Mouse (Mus musculus) heart, embryonic 16.5 days (tissue): ENCODE measurements around the gene Znrf2. TPM values are rescaled to one million over a fixed set of nuclear protein-coding genes. Genes with fewer than 3 reads are reported as not detected.

ENCODE experiments used
- ATAC-seq: fragments of 200-750 bp; cut with Nextera tagmentation; replicated peaks from 2 replicates; pipeline ENCODE4 v1.8.0; 2017; ENCODE audit warnings: moderate number of reproducible peaks; ENCODE audit not compliant: insufficient read depth, low FRiP score; ENCODE audit errors: extremely low read depth
- H3K27ac ChIP-seq: fragments of 300-500 bp; sonication (generic); 2 replicates; pipeline ENCODE4 v1.5.1; 2014; ENCODE audit warnings: mild to moderate bottlenecking, low read length, control low read depth, moderate library complexity
- H3K27me3 ChIP-seq: fragments of 300-500 bp; sonication (generic); 2 replicates; pipeline ENCODE4 v1.6.1; 2014; ENCODE audit warnings: low read length, mixed read lengths; ENCODE audit not compliant: control insufficient read depth, insufficient read depth
- H3K36me3 ChIP-seq: fragments of 300-500 bp; sonication (generic); 2 replicates; pipeline ENCODE4 v1.6.1; 2014; ENCODE audit not compliant: control insufficient read depth, insufficient read depth
- H3K4me1 ChIP-seq: fragments of 300-500 bp; sonication (generic); 2 replicates; pipeline ENCODE4 v1.6.1; 2014; ENCODE audit warnings: low read length, mixed read lengths; ENCODE audit not compliant: control insufficient read depth, insufficient read depth
- H3K4me2 ChIP-seq: fragments of 300-500 bp; sonication (generic); 2 replicates; pipeline ENCODE4 v1.6.1; 2014; ENCODE audit warnings: low read depth, mild to moderate bottlenecking, control low read depth, low read length
- H3K4me3 ChIP-seq: fragments of 300-500 bp; sonication (generic); 2 replicates; pipeline ENCODE4 v1.5.1; 2014; ENCODE audit warnings: mild to moderate bottlenecking, control low read depth, low read length
- H3K9ac ChIP-seq: fragments of 300-500 bp; sonication (generic); 2 replicates; pipeline ENCODE4 v1.6.1; 2014; ENCODE audit warnings: low read length, control low read depth
- H3K9me3 ChIP-seq: fragments of 300-500 bp; sonication (generic); replicated peaks from 2 replicates; pipeline ENCODE4 v1.6.1; 2016; ENCODE audit warnings: low read length; ENCODE audit not compliant: control insufficient read depth
- WGBS: fragments of 180-500 bp; shearing (Covaris S2); extraction: QIAGEN DNeasy Blood & Tissue Kit; methylation state at CpG from one replicate; pipeline ENCODE4 v1.1.7; 2014; 5-methylcytosine and 5-hydroxymethylcytosine counted together
- polyA plus RNA-seq: library from polyadenylated mRNA; unstranded; fragments of >200 nt; fragmentation: Nextera tagmentation; extraction: Ambion mirVana; gene quantifications from 2 replicates; pipeline ENCODE4 v1.2.1, GENCODE M21; 2015

Gene Znrf2
- polyA plus RNA-seq, 1 experiment from 2014 or later, result 3.3 TPM

GRCm38 (mm10) chr6:54795971-54796370, 20.7 kb upstream of the Znrf2 start:
- Histone ChIP-seq H3K27me3 (no peaks in the 10 kb centered on the region), H3K4me3 (no peak overlapping the region), H3K4me2 (no peak overlapping the region), H3K9ac (no peak overlapping the region), H3K36me3 (no peaks in the 10 kb centered on the region), H3K4me1 (no peaks in the 10 kb centered on the region), H3K9me3 (0 out of 2 replicates have a peak, but pooled peaks cover 2% of the 10 kb centered on the region), H3K27ac (no peak overlapping the region)
- 76% methylated on average over 5 of the region's 5 CpGs for WGBS
- ATAC-seq, result no peak

GRCm38 (mm10) chr6:54802348-54802747, 14.4 kb upstream of the Znrf2 start:
- H3K4me2 ChIP-seq, result no peak overlapping the region
- no peaks in the 10 kb centered on the region for H3K27me3 ChIP-seq
- 61% methylated on average over 8 of the region's 8 CpGs for WGBS
- no peaks in the 10 kb centered on the region for H3K36me3 ChIP-seq
- H3K4me3 ChIP-seq, result no peak overlapping the region
- no peaks in the 10 kb centered on the region for H3K4me1 ChIP-seq
- H3K27ac ChIP-seq, result no peak overlapping the region
- ATAC-seq, result no peak
- H3K9me3 ChIP-seq, result 0 out of 2 replicates have a peak, but pooled peaks cover 2% of the 10 kb centered on the region
- no peak overlapping the region for H3K9ac ChIP-seq

GRCm38 (mm10) chr6:54804066-54804864, 12.5 kb upstream of the Znrf2 start:
- H3K36me3 ChIP-seq, result no peaks in the 10 kb centered on the region
- no peak overlapping the region for H3K9ac ChIP-seq
- H3K4me1 ChIP-seq, result no peaks in the 10 kb centered on the region
- H3K9me3 ChIP-seq, result no peaks in the 10 kb centered on the region
- WGBS, result 57% methylated on average over 18 of the region's 18 CpGs
- no peaks in the 10 kb centered on the region for H3K27me3 ChIP-seq
- H3K4me2 ChIP-seq, result no peak overlapping the region
- H3K4me3 ChIP-seq, result no peak overlapping the region
- H3K27ac ChIP-seq, result no peak overlapping the region
- peak; percentile 58 for ATAC-seq

GRCm38 (mm10) chr6:54805779-54806178, 10.9 kb upstream of the Znrf2 start:
- H3K27me3 ChIP-seq, result no peaks in the 10 kb centered on the region
- no peaks in the 10 kb centered on the region for H3K9me3 ChIP-seq
- WGBS, result 85% methylated on average over 5 of the region's 5 CpGs
- H3K4me3 ChIP-seq, result no peak overlapping the region
- H3K4me1 ChIP-seq, result no peaks in the 10 kb centered on the region
- no peak overlapping the region for H3K9ac ChIP-seq
- no peak overlapping the region for H3K27ac ChIP-seq
- H3K4me2 ChIP-seq, result no peak overlapping the region
- no peaks in the 10 kb centered on the region for H3K36me3 ChIP-seq
- no peak for ATAC-seq

DNA sequence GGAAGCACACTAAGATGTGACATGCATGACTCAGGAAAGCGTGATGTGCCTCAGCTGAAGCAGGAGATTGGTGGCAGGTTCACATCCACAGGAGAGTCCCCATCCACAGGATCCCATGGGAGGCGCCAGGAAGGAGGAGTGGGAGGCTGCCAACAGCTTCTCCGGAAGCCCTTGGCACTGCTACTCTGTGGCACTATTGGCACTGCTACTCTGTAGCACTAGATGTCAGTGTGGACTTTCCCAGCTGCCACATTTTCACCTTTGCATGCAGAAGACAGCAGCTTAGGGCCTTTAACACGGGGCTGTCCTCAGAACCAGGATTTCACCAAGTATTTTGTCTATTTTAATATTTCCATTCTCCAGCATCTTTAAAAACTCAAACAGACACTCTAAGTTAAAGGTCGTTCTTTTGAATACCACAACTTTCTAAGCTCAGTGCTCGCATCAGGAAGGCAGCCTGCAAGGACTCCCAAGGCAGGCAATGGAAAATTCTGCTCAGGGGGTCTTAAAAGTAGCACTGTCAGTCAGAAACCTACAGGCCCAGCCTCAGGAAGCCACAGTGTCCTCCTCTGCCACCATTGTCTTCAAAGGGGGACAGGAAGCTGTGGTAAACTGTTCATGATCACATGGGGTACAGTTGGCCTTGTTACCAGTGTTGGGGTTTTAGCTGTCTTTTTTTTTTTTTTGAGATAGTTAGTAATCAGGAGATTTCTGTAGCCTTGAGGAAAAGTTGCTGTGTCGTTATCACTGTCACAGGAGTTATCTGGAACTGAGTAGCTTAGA, 7.0 kb upstream of the Znrf2 start:
- ATAC-seq, result peak; percentile 38; the same call in 1 of the 2 replicates
- H3K27me3 ChIP-seq, result no peaks in the 10 kb centered on the region
- no peaks in the 10 kb centered on the region for H3K9me3 ChIP-seq
- H3K4me2 ChIP-seq, result no peak overlapping the region
- no peaks in the 10 kb centered on the region for H3K36me3 ChIP-seq
- WGBS, result 46% methylated on average over 7 of the region's 7 CpGs
- H3K27ac ChIP-seq, result peak overlapping the region; percentile 2; the same call in 1 of the 2 replicates
- peaks cover 16% of the 10 kb centered on the region for H3K4me1 ChIP-seq
- H3K9ac ChIP-seq, result no peak overlapping the region
- H3K4me3 ChIP-seq, result no peak overlapping the region

- WGBS, result 64% methylated on average over 1 of the region's 1 CpGs
- H3K4me1 ChIP-seq, result peaks cover 16% of the 10 kb centered on the region
- H3K27ac ChIP-seq, result 0 out of 2 replicates have a peak overlapping the region, but pooled peaks have one; percentile 2
- H3K9ac ChIP-seq, result no peak overlapping the region
- ATAC-seq, result no peak
- H3K4me3 ChIP-seq, result no peak overlapping the region
- no peaks in the 10 kb centered on the region for H3K27me3 ChIP-seq
- no peaks in the 10 kb centered on the region for H3K36me3 ChIP-seq
- H3K9me3 ChIP-seq, result no peaks in the 10 kb centered on the region
- H3K4me2 ChIP-seq, result no peak overlapping the region
Observed at GRCm38 (mm10) chr6:54810314-54810646, 6.4 kb upstream of the Znrf2 start.

GRCm38 (mm10) chr6:54811546-54812250, 5.0 kb upstream of the Znrf2 start:
- Histone ChIP-seq H3K4me2 (peak overlapping the region; percentile 23; the same call in 1 of the 2 replicates), H3K27ac (0 out of 2 replicates have a peak overlapping the region, but pooled peaks have one; percentile 48)

GRCm38 (mm10) chr6:54812276-54812675, 4.4 kb upstream of the Znrf2 start:
- Histone ChIP-seq H3K4me3 (no peak overlapping the region), H3K27me3 (no peaks in the 10 kb centered on the region), H3K9ac (no peak overlapping the region), H3K4me2 (no peak overlapping the region), H3K4me1 (peaks cover 20% of the 10 kb centered on the region), H3K27ac (no peak overlapping the region), H3K9me3 (no peaks in the 10 kb centered on the region), H3K36me3 (no peaks in the 10 kb centered on the region)
- no peak for ATAC-seq
- WGBS, result 58% methylated on average over 6 of the region's 6 CpGs

More at GRCm38 (mm10) chr6:54811546-54812250, 5.0 kb upstream of the Znrf2 start:
- Histone ChIP-seq H3K27me3 (no peaks in the 10 kb centered on the region), H3K9ac (no peak overlapping the region), H3K9me3 (no peaks in the 10 kb centered on the region), H3K4me3 (no peak overlapping the region), H3K36me3 (no peaks in the 10 kb centered on the region), H3K4me1 (peaks cover 20% of the 10 kb centered on the region)
- ATAC-seq, result no peak
- 43% methylated on average over 11 of the region's 11 CpGs for WGBS
